Mouse (Mus musculus) left cerebral cortex, adult 18-20 months (tissue): ENCODE data around the gene 1110025L11Rik. TPM values are rescaled to one million over a fixed set of nuclear protein-coding genes. Genes with fewer than 3 reads are reported as not detected.
"Not testable (repeated sequence)": the region's sequence is repeated elsewhere in the genome, so short reads cannot be mapped to it uniquely, and the experiment has no call there.

ENCODE experiments used
- DNase-seq, 2 experiments: peaks; one replicate each; pipeline ENCODE4 v3.0.0; 2021 to 2022; ENCODE audit warnings: low spot score in 2 of 2, mixed read lengths in 1 of 2
- long read RNA-seq, 2 experiments: library from polyadenylated mRNA; stranded (forward); transcript quantifications; one replicate each; pipeline ENCODE4 v2.0.0; 2021
- total RNA-seq, 2 experiments: library from RNA; stranded (reverse); gene quantifications; 2 replicates each; pipeline ENCODE4 v1.2.3; 2021

Gene 1110025L11Rik
- not detected for total RNA-seq
- long read RNA-seq, experiment 1 = 0 reads
- long read RNA-seq, experiment 2 = 0 reads

DNA sequence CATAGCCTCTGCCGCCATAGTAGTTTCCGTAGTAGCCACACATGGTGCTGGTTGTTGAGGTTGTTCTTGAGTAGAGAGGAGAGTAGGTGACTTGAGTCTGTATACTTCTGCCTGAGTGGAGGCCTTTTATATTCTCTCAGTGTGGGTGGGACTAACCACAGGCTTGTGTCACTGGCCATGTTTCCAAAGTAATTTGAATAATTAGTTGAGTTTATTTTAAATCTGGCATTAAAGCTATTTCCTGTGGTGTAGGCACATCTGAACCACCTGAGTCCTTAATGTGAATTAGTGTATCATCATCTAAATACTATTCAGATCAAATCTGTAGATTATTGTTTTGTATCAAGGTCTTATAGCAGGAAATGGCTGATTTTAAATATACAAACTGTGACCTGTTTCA lies at the start of gene 1110025L11Rik:
Gene 1110025L11Rik, minus strand, starts transcription at position 101 of the 400 bp plus-strand sequence.
- DNase-seq = not testable (repeated sequence)

DNA sequence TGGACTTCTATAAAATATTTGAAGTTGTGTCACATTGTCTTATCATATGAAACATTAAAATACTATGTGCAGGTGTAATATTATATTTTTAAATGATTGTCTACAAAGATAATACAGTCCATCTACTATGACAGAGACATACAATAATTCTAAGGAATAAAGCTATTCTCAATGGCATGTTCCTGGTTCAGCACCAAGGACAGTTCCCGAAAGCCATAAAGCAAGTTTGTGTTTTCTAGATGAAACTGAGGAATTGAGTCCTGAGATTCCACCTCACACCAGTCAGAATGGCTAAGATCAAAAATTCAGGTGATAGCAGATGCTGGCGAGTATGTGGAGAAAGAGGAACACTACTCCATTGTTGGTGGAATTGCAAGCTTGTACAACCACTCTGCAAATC lies 7.2 kb upstream of the 1110025L11Rik start:
- not testable (repeated sequence) for DNase-seq

DNA sequence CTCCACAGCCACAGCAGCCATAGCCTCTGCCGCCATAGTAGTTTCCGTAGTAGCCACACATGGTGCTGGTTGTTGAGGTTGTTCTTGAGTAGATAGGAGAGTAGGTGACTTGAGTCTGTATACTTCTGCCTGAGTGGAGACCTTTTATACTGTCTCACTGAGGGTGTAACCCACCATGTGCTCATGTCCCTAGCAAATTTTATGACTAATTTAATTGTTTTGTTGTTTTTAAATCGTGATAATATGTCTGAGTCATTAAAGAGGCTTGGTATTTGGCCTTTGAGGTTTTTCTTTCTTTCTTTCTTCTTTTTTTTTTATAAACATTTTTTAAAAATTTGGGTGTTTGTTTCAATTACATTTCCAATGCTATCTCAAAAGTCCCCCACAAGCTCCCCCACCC lies 16.0 kb downstream of the 1110025L11Rik start, which contains the start of gene Krtap6-5:
Gene Krtap6-5, minus strand, starts transcription at position 101 of the 400 bp plus-strand sequence.
- no peak for DNase-seq

- DNase-seq = not testable (repeated sequence)
These were observed 22.4 kb downstream of the 1110025L11Rik start, which contains the start of gene Gm10228 for GRCm38 (mm10) chr16:89041372-89041771. Gm10228 (minus strand) TSS chr16:89041472.

- not testable (repeated sequence) for DNase-seq
These were observed 32.4 kb downstream of the 1110025L11Rik start, which contains the start of gene Krtap6-1 for GRCm38 (mm10) chr16:89031399-89031798. Krtap6-1 (plus strand) TSS chr16:89031699.

DNA sequence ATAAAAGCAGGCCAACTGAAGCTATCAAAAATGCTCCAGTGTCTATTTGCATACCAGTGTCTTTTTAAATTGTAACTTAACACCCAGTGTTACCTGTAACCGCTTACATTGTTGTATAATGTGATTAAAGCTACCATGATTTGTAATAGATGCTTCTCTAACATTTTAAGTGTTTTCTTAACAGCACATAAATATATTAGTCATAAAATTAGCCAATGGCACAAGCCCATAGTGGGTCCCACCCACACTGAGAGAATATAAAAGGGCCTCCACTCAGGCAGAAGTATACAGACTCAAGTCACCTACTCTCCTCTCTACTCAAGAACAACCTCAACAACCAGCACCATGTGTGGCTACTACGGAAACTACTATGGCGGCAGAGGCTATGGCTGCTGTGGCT lies 48.8 kb downstream of the 1110025L11Rik start, which contains the start of gene Gm10229:
Gene Gm10229, plus strand, starts transcription at position 301 of the 400 bp plus-strand sequence.
- DNase-seq = not testable (repeated sequence)

GRCm38 (mm10) chr16:89013973-89014372 lies 49.8 kb downstream of the 1110025L11Rik start:
- DNase-seq = no peak

Other genes with a start within 250 kb of the 1110025L11Rik start
- not detected for gene Krtap15, start 243.8 kb downstream of the 1110025L11Rik start, total RNA-seq
- not detected for gene Krtap14, start 237.9 kb downstream of the 1110025L11Rik start, total RNA-seq
- gene Krtap19-1, start 194.6 kb downstream of the 1110025L11Rik start, total RNA-seq = not detected
- gene Krtap19-2, start 189.7 kb downstream of the 1110025L11Rik start, total RNA-seq = not detected
- gene Krtap19-3, start 186.0 kb downstream of the 1110025L11Rik start, total RNA-seq = not detected
- gene Krtap19-4, start 178.9 kb downstream of the 1110025L11Rik start, total RNA-seq = not detected
- not detected for gene Krtap19-5, start 167.5 kb downstream of the 1110025L11Rik start, total RNA-seq
- gene Krtap19-9b, start 131.7 kb downstream of the 1110025L11Rik start, total RNA-seq = not detected
- gene Krtap16-3, start 101.1 kb downstream of the 1110025L11Rik start, total RNA-seq = not detected
- not detected for gene Krtap22-2, start 53.2 kb downstream of the 1110025L11Rik start, total RNA-seq
- gene Gm10229, start 48.7 kb downstream of the 1110025L11Rik start, total RNA-seq = not detected
- not detected for gene Krtap6-1, start 32.3 kb downstream of the 1110025L11Rik start, total RNA-seq
- not detected for gene Gm10228, start 22.5 kb downstream of the 1110025L11Rik start, total RNA-seq
- not detected for gene Krtap6-5, start 16.1 kb downstream of the 1110025L11Rik start, total RNA-seq
- not detected for gene Krtap6-3, start 20.0 kb upstream of the 1110025L11Rik start, total RNA-seq
- gene Gm6358, start 76.8 kb upstream of the 1110025L11Rik start, total RNA-seq = not detected
- gene Gm10061, start 87.1 kb upstream of the 1110025L11Rik start, total RNA-seq = not detected
- not detected for gene Gm9789, start 94.0 kb upstream of the 1110025L11Rik start, total RNA-seq
- not detected for gene Gm7735, start 105.5 kb upstream of the 1110025L11Rik start, total RNA-seq
- not detected for gene 1110057P08Rik, start 110.7 kb upstream of the 1110025L11Rik start, total RNA-seq
- gene Krtap20-2, start 141.9 kb upstream of the 1110025L11Rik start, total RNA-seq = not detected